Mouse (Mus musculus) stomach, postnatal 0 days (tissue): Measurements from ENCODE around the gene Stra6.

Experiments
- CTCF ChIP-seq: IDR thresholded peaks from 2 replicates; pipeline ENCODE4 v1.5.1; 2016; ENCODE audit warnings: antibody characterized with exemption, low read depth, mild to moderate bottlenecking, moderate library complexity
- EP300 ChIP-seq: optimal IDR thresholded peaks from 2 replicates; pipeline ENCODE3; 2016; ENCODE audit warnings: antibody characterized with exemption

GRCm38 (mm10) chr9:58066731-58067095 lies 3.1 kb downstream of the Stra6 start:
- TF ChIP-seq CTCF = no peak
- TF ChIP-seq EP300 = no peak
